Mouse (Mus musculus) thymus, adult 2 months (tissue): Measurements from ENCODE around the gene Vmn2r22. TPM values are rescaled to one million over a fixed set of nuclear protein-coding genes. Genes with fewer than 3 reads are reported as not detected.
"Not testable (repeated sequence)": the region's sequence is repeated elsewhere in the genome, so short reads cannot be mapped to it uniquely, and the experiment has no call there.

Experiments used
- DNase-seq: peaks from one replicate; pipeline ENCODE4 v3.0.0; 2021
- H3K27ac ChIP-seq: fragments of 200-500 bp; 2 replicates; pipeline ENCODE4 v1.5.1; 2012; ENCODE audit warnings: low read length, control low read depth; ENCODE audit not compliant: control insufficient read depth, insufficient read depth
- H3K27me3 ChIP-seq: fragments of 200-500 bp; 2 replicates; pipeline ENCODE4 v1.6.1; 2012; ENCODE audit warnings: mild to moderate bottlenecking, low read length, moderate library complexity, mixed read lengths; ENCODE audit not compliant: control insufficient read depth, insufficient read depth
- H3K36me3 ChIP-seq: fragments of 200-500 bp; 2 replicates; pipeline ENCODE4 v1.6.1; 2012; ENCODE audit warnings: mild to moderate bottlenecking, low read length, moderate library complexity; ENCODE audit not compliant: control insufficient read depth, insufficient read depth
- H3K4me1 ChIP-seq: fragments of 200-500 bp; replicated peaks from 2 replicates; pipeline ENCODE4 v1.6.1; 2012; ENCODE audit warnings: low read length; ENCODE audit not compliant: control insufficient read depth, insufficient read depth
- H3K4me3 ChIP-seq: fragments of 200-500 bp; 2 replicates; pipeline ENCODE4 v1.5.1; 2012; ENCODE audit warnings: mild to moderate bottlenecking, low read length, control low read depth, moderate library complexity; ENCODE audit not compliant: control insufficient read depth, insufficient read depth
- CTCF ChIP-seq: fragments of 200-500 bp; IDR thresholded peaks from 2 replicates; pipeline ENCODE4 v1.5.1; 2012; ENCODE audit warnings: mild to moderate bottlenecking, control low read depth, low read length, moderate library complexity, borderline replicate concordance; ENCODE audit not compliant: control insufficient read depth, poor library complexity, insufficient read depth; ENCODE audit errors: extremely low read depth
- POLR2A ChIP-seq: fragments of 200-500 bp; IDR thresholded peaks from 2 replicates; pipeline ENCODE4 v1.6.1; 2012; ENCODE audit warnings: mild to moderate bottlenecking, low read length, control low read depth, moderate library complexity; ENCODE audit not compliant: control insufficient read depth, poor library complexity, insufficient read depth; ENCODE audit errors: extremely low read depth
- WGBS: fragments of 180-500 bp; shearing (Covaris S2); methylation state at CpG from one replicate; pipeline ENCODE4 v1.1.7; 2018; 5-methylcytosine and 5-hydroxymethylcytosine counted together
- polyA plus RNA-seq: library from polyadenylated mRNA; depleted of rRNA; stranded (reverse); fragments of >200 nt; gene quantifications from 2 replicates; pipeline ENCODE4 v1.2.3, GENCODE M21; 2012; rRNA removed

Gene Vmn2r22
- polyA plus RNA-seq: not detected in 2 replicates

- not testable (repeated sequence) for H3K27me3 ChIP-seq, H3K4me3 ChIP-seq, H3K36me3 ChIP-seq, H3K4me1 ChIP-seq, DNase-seq, H3K27ac ChIP-seq
- 78% methylated on average over 3 of the region's 3 CpGs for WGBS
These were observed at the start of gene Vmn2r22 for GRCm38 (mm10) chr6:123650625-123651024. TSS of gene Vmn2r22 (minus strand) at chr6:123650725.

GRCm38 (mm10) chr6:123697213-123697612 is 46.7 kb upstream of the Vmn2r22 start:
- TF ChIP-seq CTCF: no peak
- Histone ChIP-seq H3K36me3 (no peaks in the 10 kb centered on the region), H3K27me3 (no peaks in the 10 kb centered on the region), H3K4me1 (no peaks in the 10 kb centered on the region), H3K27ac (no peak overlapping the region), H3K4me3 (no peak overlapping the region)
- DNase-seq: no peak

- H3K27me3 ChIP-seq, H3K27ac ChIP-seq, DNase-seq, H3K4me3 ChIP-seq, H3K36me3 ChIP-seq, H3K4me1 ChIP-seq: not testable (repeated sequence)
- 80% methylated on average over 1 of the region's 1 CpGs for whole genome bisulfite sequencing
These were observed 46.1 kb upstream of the Vmn2r22 start for GRCm38 (mm10) chr6:123696639-123697038.

- WGBS: 49% methylated on average over 6 of the region's 6 CpGs
- no peak for DNase-seq
- no peak overlapping the region for H3K27ac ChIP-seq
- no peaks in the 10 kb centered on the region for H3K36me3 ChIP-seq
- TF ChIP-seq CTCF: no peak
- TF ChIP-seq POLR2A: no peak
- no peaks in the 10 kb centered on the region for H3K4me1 ChIP-seq
- no peaks in the 10 kb centered on the region for H3K27me3 ChIP-seq
- no peak overlapping the region for H3K4me3 ChIP-seq
These were observed 6.5 kb upstream of the Vmn2r22 start for GRCm38 (mm10) chr6:123657040-123657439.

- DNase-seq, H3K27ac ChIP-seq, H3K36me3 ChIP-seq, H3K4me1 ChIP-seq, H3K27me3 ChIP-seq, H3K4me3 ChIP-seq: not testable (repeated sequence)
- 82% methylated on average over 4 of the region's 4 CpGs for WGBS
These were observed 11.1 kb downstream of the Vmn2r22 start for GRCm38 (mm10) chr6:123639394-123639793.

- not testable (repeated sequence) for H3K36me3 ChIP-seq, DNase-seq, H3K4me3 ChIP-seq, H3K27ac ChIP-seq, H3K27me3 ChIP-seq, H3K4me1 ChIP-seq
- no CpG with 5 or more reads among the region's 2 CpGs for WGBS
These were observed 26.7 kb downstream of the Vmn2r22 start for GRCm38 (mm10) chr6:123623784-123624183.

- not testable (repeated sequence) for H3K4me3 ChIP-seq, H3K4me1 ChIP-seq, DNase-seq, H3K27ac ChIP-seq, H3K27me3 ChIP-seq, H3K36me3 ChIP-seq
- no CpG with 5 or more reads among the region's 5 CpGs for WGBS
These were observed 62.2 kb downstream of the Vmn2r22 start for GRCm38 (mm10) chr6:123588368-123588767.

- not testable (repeated sequence) for H3K27ac ChIP-seq, H3K4me1 ChIP-seq, DNase-seq, H3K27me3 ChIP-seq, H3K4me3 ChIP-seq, H3K36me3 ChIP-seq
- whole genome bisulfite sequencing: no CpG with 5 or more reads among the region's 2 CpGs
These were observed 62.7 kb downstream of the Vmn2r22 start for GRCm38 (mm10) chr6:123587796-123588328.

GRCm38 (mm10) chr6:123583988-123584387 is 66.5 kb downstream of the Vmn2r22 start:
- H3K4me3 ChIP-seq, H3K27ac ChIP-seq, H3K27me3 ChIP-seq, DNase-seq, H3K36me3 ChIP-seq, H3K4me1 ChIP-seq: not testable (repeated sequence)
- WGBS: no CpG with 5 or more reads among the region's 1 CpGs

GRCm38 (mm10) chr6:123574698-123575097 is 75.8 kb downstream of the Vmn2r22 start:
- H3K27ac ChIP-seq, DNase-seq, H3K36me3 ChIP-seq, H3K27me3 ChIP-seq, H3K4me3 ChIP-seq, H3K4me1 ChIP-seq: not testable (repeated sequence)
- no CpG with 5 or more reads among the region's 2 CpGs for WGBS
